Mouse (Mus musculus) kidney, adult 2 months (tissue): ENCODE data around the gene Tfip11.

ENCODE experiments used
- CTCF ChIP-seq: fragments of 200-500 bp; conservative IDR thresholded peaks from 2 replicates; pipeline ENCODE4 v1.5.1; 2011; ENCODE audit warnings: low read depth, mild to moderate bottlenecking, control low read depth, low read length, moderate library complexity, mixed read lengths; ENCODE audit not compliant: insufficient read depth, insufficient read length
- POLR2A ChIP-seq: fragments of 200-500 bp; IDR thresholded peaks from one replicate; pipeline ENCODE4 v1.6.1; 2011; ENCODE audit warnings: low read depth, low read length, control low read depth

- TF ChIP-seq CTCF (no peak), POLR2A (no peak)
Measured at GRCm38 (mm10) chr5:112313222-112313885, 12.8 kb upstream of the Tfip11 start.
